Mouse (Mus musculus): Measurements from ENCODE around the gene Pdcd1lg2.

DNA sequence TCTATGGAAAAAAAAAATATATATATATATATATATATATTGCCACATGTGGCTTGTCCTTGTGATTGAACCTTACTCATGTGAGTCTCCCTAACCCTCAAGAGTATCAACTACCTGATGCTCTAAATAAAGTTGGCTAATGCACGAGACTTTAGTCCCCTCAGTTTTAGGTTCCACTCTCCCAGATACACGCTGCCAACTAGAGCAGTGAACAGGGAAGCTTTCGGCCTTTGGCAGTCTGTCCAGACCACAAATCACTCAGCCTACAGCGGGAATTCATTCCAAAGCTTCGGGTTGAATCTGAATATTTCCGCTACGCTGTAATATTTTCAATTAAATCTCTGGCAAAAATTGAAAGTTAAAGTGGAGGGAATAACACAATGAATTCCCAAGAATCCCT lies 107.7 kb downstream of the Pdcd1lg2 start:
- no peak for TF ChIP-seq CTCF (IDR thresholded peaks at IDR 0.05; ENCODE audit: borderline replicate concordance, control insufficient read depth, extremely low read depth, insufficient read depth, low read length, poor library complexity)
- TF ChIP-seq POLR2A (IDR thresholded peaks at IDR 0.05; ENCODE audit: control insufficient read depth, extremely low read depth, insufficient read depth, low read length, poor library complexity): no peak

All from thymus, adult 2 months (tissue).